Mouse (Mus musculus) layer of hippocampus, adult 2 months (tissue): ENCODE data around the gene Ndrg4. TPM values are rescaled to one million over a fixed set of nuclear protein-coding genes. Genes with fewer than 3 reads are reported as not detected.
"Not testable (repeated sequence)": the region's sequence is repeated elsewhere in the genome, so short reads cannot be mapped to it uniquely, and the experiment has no call there.

Experiments
- DNase-seq, 2 experiments: peaks; one replicate each; pipeline ENCODE4 v3.0.0; 2022; ENCODE audit warnings: low spot score in 2 of 2
- H3K27ac ChIP-seq: fragments of 200-600 bp; 2 replicates; pipeline ENCODE4 v1.8.1; 2022
- H3K4me3 ChIP-seq: fragments of 200-600 bp; 2 replicates; pipeline ENCODE4 v1.8.1; 2022; ENCODE audit warnings: mild to moderate bottlenecking
- CTCF ChIP-seq: fragments of 200-600 bp; conservative IDR thresholded peaks from 2 replicates; pipeline ENCODE4 v1.8.1; 2022; ENCODE audit warnings: antibody characterized with exemption, mild to moderate bottlenecking, moderate library complexity
- total RNA-seq, 2 experiments: library from RNA; stranded (reverse); gene quantifications; 2 replicates each; pipeline ENCODE4 v1.2.3; 2021

Ndrg4 gene
- total RNA-seq, 2 experiments from 2014 or later: 1,421 to 1,432 TPM

- Histone ChIP-seq H3K4me3 (no peak overlapping the region), H3K27ac (no peak overlapping the region)
- no peak for DNase-seq
- TF ChIP-seq CTCF: no peak
These were observed 15.2 kb upstream of the Ndrg4 start for GRCm38 (mm10) chr8:95661575-95661974.

GRCm38 (mm10) chr8:95662885-95663598, 13.7 kb upstream of the Ndrg4 start:
- DNase-seq: no peak
- Histone ChIP-seq H3K4me3 (no peak overlapping the region), H3K27ac (no peak overlapping the region)
- no peak for TF ChIP-seq CTCF

GRCm38 (mm10) chr8:95663599-95663949, 13.2 kb upstream of the Ndrg4 start:
- no peak for DNase-seq
- TF ChIP-seq CTCF: no peak
- H3K27ac ChIP-seq: no peak overlapping the region
- H3K4me3 ChIP-seq: no peak overlapping the region

GRCm38 (mm10) chr8:95665813-95666452, 10.8 kb upstream of the Ndrg4 start:
- DNase-seq, H3K27ac ChIP-seq, H3K4me3 ChIP-seq: not testable (repeated sequence)

- no peak for TF ChIP-seq CTCF
- DNase-seq: no peak
- Histone ChIP-seq H3K27ac (no peak overlapping the region), H3K4me3 (no peak overlapping the region)
These were observed 8.4 kb upstream of the Ndrg4 start for GRCm38 (mm10) chr8:95668163-95668958.

GRCm38 (mm10) chr8:95669967-95670366, 6.8 kb upstream of the Ndrg4 start:
- no peak for DNase-seq
- TF ChIP-seq CTCF: no peak
- H3K4me3 ChIP-seq: no peak overlapping the region
- H3K27ac ChIP-seq: no peak overlapping the region

- TF ChIP-seq CTCF: no peak
- Histone ChIP-seq H3K4me3 (no peak overlapping the region), H3K27ac (peak overlapping the region; percentile 16; the same call in 1 of the 2 replicates)
- peak; percentile 49 to 52 for DNase-seq
These were observed 4.9 kb upstream of the Ndrg4 start for GRCm38 (mm10) chr8:95671861-95672260.

- Histone ChIP-seq H3K27ac (peak overlapping the region; percentile 14; the same call in 1 of the 2 replicates), H3K4me3 (no peak overlapping the region)
- no peak for TF ChIP-seq CTCF
- DNase-seq: no peak
These were observed 4.0 kb upstream of the Ndrg4 start for GRCm38 (mm10) chr8:95672811-95673210.

- no peak for TF ChIP-seq CTCF
- Histone ChIP-seq H3K4me3 (peak overlapping the region; percentile 81), H3K27ac (peak overlapping the region; percentile 95)
- DNase-seq: no peak
These were observed 827 bp downstream of the Ndrg4 start for GRCm38 (mm10) chr8:95677591-95678023.

- DNase-seq: peak; percentile 47 to 65
These were observed 1.3 kb downstream of the Ndrg4 start for GRCm38 (mm10) chr8:95678024-95678611.

GRCm38 (mm10) chr8:95688073-95688672, 11.4 kb downstream of the Ndrg4 start:
- DNase-seq: peak; percentile 61 to 73

More at GRCm38 (mm10) chr8:95678024-95678611, 1.3 kb downstream of the Ndrg4 start:
- Histone ChIP-seq H3K4me3 (peak overlapping the region; percentile 81), H3K27ac (peak overlapping the region; percentile 95)
- no peak; the same call in 1 of the 2 replicates for TF ChIP-seq CTCF

GRCm38 (mm10) chr8:95690929-95691541, 14.3 kb downstream of the Ndrg4 start:
- no peak overlapping the region for H3K4me3 ChIP-seq
- peak; percentile 47 for TF ChIP-seq CTCF
- H3K27ac ChIP-seq: peak overlapping the region; percentile 29

More at GRCm38 (mm10) chr8:95688073-95688672, 11.4 kb downstream of the Ndrg4 start:
- TF ChIP-seq CTCF: 0 out of 2 replicates have a peak, but pooled peaks have one; percentile 11
- no peak overlapping the region; the same call in 1 of the 2 replicates for H3K4me3 ChIP-seq
- peak overlapping the region; percentile 79 for H3K27ac ChIP-seq

More at GRCm38 (mm10) chr8:95690929-95691541, 14.3 kb downstream of the Ndrg4 start:
- no peak for DNase-seq
